Mouse (Mus musculus) intestine, postnatal 0 days (tissue): ENCODE results near the gene Chchd5. TPM values are rescaled to one million over a fixed set of nuclear protein-coding genes. Genes with fewer than 3 reads are reported as not detected.

Experiments
- ATAC-seq: fragments of 200-750 bp; cut with Nextera tagmentation; 2 replicates; pipeline ENCODE4 v1.8.0; 2017; ENCODE audit warnings: mild to moderate bottlenecking, moderate TSS enrichment, moderate library complexity
- H3K27ac ChIP-seq: fragments of 300-500 bp; sonication (generic); 2 replicates; pipeline ENCODE4 v1.5.1; 2014; ENCODE audit warnings: mild to moderate bottlenecking, low read depth, low read length, moderate library complexity
- H3K27me3 ChIP-seq: fragments of 300-500 bp; sonication (generic); replicated peaks from 2 replicates; pipeline ENCODE4 v1.6.1; 2014; ENCODE audit warnings: low read length, mixed read lengths; ENCODE audit not compliant: control insufficient read depth, insufficient read depth
- H3K36me3 ChIP-seq: fragments of 300-500 bp; sonication (generic); 2 replicates; pipeline ENCODE4 v1.6.1; 2014; ENCODE audit warnings: mild to moderate bottlenecking, moderate library complexity; ENCODE audit not compliant: control insufficient read depth, insufficient read depth
- H3K4me1 ChIP-seq: fragments of 300-500 bp; sonication (generic); replicated peaks from 2 replicates; pipeline ENCODE4 v1.6.1; 2014; ENCODE audit warnings: antibody characterized with exemption, low read length, mixed read lengths; ENCODE audit not compliant: control insufficient read depth, insufficient read depth
- H3K4me2 ChIP-seq: fragments of 300-500 bp; sonication (generic); replicated peaks from 2 replicates; pipeline ENCODE4 v1.6.1; 2014; ENCODE audit warnings: low read depth, mild to moderate bottlenecking, moderate library complexity
- H3K4me3 ChIP-seq: fragments of 300-500 bp; sonication (generic); 2 replicates; pipeline ENCODE4 v1.5.1; 2014; ENCODE audit warnings: low read depth, low read length
- H3K9ac ChIP-seq: fragments of 300-500 bp; sonication (generic); 2 replicates; pipeline ENCODE4 v1.6.1; 2014; ENCODE audit warnings: mild to moderate bottlenecking, low read depth, low read length
- H3K9me3 ChIP-seq: fragments of 300-500 bp; sonication (generic); 2 replicates; pipeline ENCODE4 v1.6.1; 2016; ENCODE audit warnings: mixed run types; ENCODE audit not compliant: control insufficient read depth
- CTCF ChIP-seq: sonication (generic); IDR thresholded peaks from 2 replicates; pipeline ENCODE4 v1.5.1; 2016; ENCODE audit warnings: low read depth, mild to moderate bottlenecking, control low read depth, antibody characterized with exemption, moderate library complexity
- WGBS: fragments of 180-500 bp; shearing (Covaris S2); extraction: QIAGEN DNeasy Blood & Tissue Kit; methylation state at CpG from one replicate; pipeline ENCODE4 v1.1.7; 2014; 5-methylcytosine and 5-hydroxymethylcytosine counted together
- polyA plus RNA-seq: library from polyadenylated mRNA; unstranded; fragments of >200 nt; fragmentation: Nextera tagmentation; extraction: Ambion mirVana; gene quantifications from 2 replicates; pipeline ENCODE4 v1.2.1, GENCODE M21; 2015

Gene Chchd5
- polyA plus RNA-seq, 1 experiment from 2014 or later, result 19.0 TPM

- no peak for TF ChIP-seq CTCF
- 72% methylated on average over 2 of the region's 2 CpGs for WGBS
- ATAC-seq, result no peak
These were observed 19.3 kb downstream of the Chchd5 start for GRCm38 (mm10) chr2:129148836-129149235.

GRCm38 (mm10) chr2:129150386-129150785, 20.9 kb downstream of the Chchd5 start:
- 78% methylated on average over 5 of the region's 5 CpGs for WGBS

More at GRCm38 (mm10) chr2:129148836-129149235, 19.3 kb downstream of the Chchd5 start:
- Histone ChIP-seq H3K27me3 (no peaks in the 10 kb centered on the region), H3K4me2 (no peak overlapping the region), H3K4me3 (no peak overlapping the region), H3K9ac (no peak overlapping the region), H3K36me3 (no peaks in the 10 kb centered on the region), H3K4me1 (no peaks in the 10 kb centered on the region), H3K9me3 (no peaks in the 10 kb centered on the region), H3K27ac (no peak overlapping the region)

DNA sequence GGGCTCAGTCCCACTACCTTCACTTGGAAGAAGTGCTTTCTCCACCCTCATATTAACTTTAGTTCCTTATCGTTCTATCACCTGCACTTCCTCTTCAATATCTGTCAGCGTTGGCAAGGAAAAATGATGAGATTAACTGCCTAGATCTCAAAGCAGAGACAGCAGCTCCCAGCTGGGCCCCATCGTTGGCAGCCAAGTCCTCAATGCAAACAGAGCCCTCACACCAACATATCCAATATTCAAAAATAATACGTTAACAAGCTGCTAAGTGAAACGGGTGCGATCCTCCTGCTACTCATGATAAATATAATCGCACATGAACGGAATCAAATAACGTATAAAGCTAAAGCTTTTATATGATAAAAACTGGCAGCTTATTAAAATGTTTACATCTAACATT, 21.6 kb downstream of the Chchd5 start:
- Histone ChIP-seq H3K4me1 (no peaks in the 10 kb centered on the region), H3K36me3 (no peaks in the 10 kb centered on the region), H3K27ac (no peak overlapping the region), H3K4me2 (no peak overlapping the region), H3K27me3 (no peaks in the 10 kb centered on the region), H3K9me3 (no peaks in the 10 kb centered on the region), H3K9ac (no peak overlapping the region), H3K4me3 (no peak overlapping the region)
- TF ChIP-seq CTCF, result no peak
- ATAC-seq, result no peak
- WGBS, result 76% methylated on average over 9 of the region's 9 CpGs

More at GRCm38 (mm10) chr2:129150386-129150785, 20.9 kb downstream of the Chchd5 start:
- Histone ChIP-seq H3K9ac (no peak overlapping the region), H3K4me1 (no peaks in the 10 kb centered on the region), H3K27me3 (no peaks in the 10 kb centered on the region), H3K4me3 (no peak overlapping the region), H3K36me3 (no peaks in the 10 kb centered on the region), H3K9me3 (no peaks in the 10 kb centered on the region), H3K4me2 (no peak overlapping the region), H3K27ac (no peak overlapping the region)
- no peak for ATAC-seq
- no peak for TF ChIP-seq CTCF

- no peak for ATAC-seq
- Histone ChIP-seq H3K4me2 (no peak overlapping the region), H3K9me3 (no peaks in the 10 kb centered on the region), H3K9ac (no peak overlapping the region), H3K36me3 (no peaks in the 10 kb centered on the region), H3K27me3 (no peaks in the 10 kb centered on the region), H3K4me1 (no peaks in the 10 kb centered on the region), H3K4me3 (no peak overlapping the region), H3K27ac (no peak overlapping the region)
- WGBS, result 70% methylated on average over 1 of the region's 1 CpGs
- peak; percentile 39; the same call in 1 of the 2 replicates for TF ChIP-seq CTCF
These were observed 23.3 kb downstream of the Chchd5 start for GRCm38 (mm10) chr2:129152751-129153150.

GRCm38 (mm10) chr2:129164815-129165214, 35.3 kb downstream of the Chchd5 start:
- H3K4me2 ChIP-seq, result no peak overlapping the region
- no peaks in the 10 kb centered on the region for H3K36me3 ChIP-seq
- TF ChIP-seq CTCF, result no peak
- H3K4me3 ChIP-seq, result no peak overlapping the region
- ATAC-seq, result no peak
- no peaks in the 10 kb centered on the region for H3K27me3 ChIP-seq
- H3K27ac ChIP-seq, result no peak overlapping the region
- no peaks in the 10 kb centered on the region for H3K9me3 ChIP-seq
- 64% methylated on average over 5 of the region's 5 CpGs for WGBS
- no peak overlapping the region for H3K9ac ChIP-seq
- no peaks in the 10 kb centered on the region for H3K4me1 ChIP-seq

DNA sequence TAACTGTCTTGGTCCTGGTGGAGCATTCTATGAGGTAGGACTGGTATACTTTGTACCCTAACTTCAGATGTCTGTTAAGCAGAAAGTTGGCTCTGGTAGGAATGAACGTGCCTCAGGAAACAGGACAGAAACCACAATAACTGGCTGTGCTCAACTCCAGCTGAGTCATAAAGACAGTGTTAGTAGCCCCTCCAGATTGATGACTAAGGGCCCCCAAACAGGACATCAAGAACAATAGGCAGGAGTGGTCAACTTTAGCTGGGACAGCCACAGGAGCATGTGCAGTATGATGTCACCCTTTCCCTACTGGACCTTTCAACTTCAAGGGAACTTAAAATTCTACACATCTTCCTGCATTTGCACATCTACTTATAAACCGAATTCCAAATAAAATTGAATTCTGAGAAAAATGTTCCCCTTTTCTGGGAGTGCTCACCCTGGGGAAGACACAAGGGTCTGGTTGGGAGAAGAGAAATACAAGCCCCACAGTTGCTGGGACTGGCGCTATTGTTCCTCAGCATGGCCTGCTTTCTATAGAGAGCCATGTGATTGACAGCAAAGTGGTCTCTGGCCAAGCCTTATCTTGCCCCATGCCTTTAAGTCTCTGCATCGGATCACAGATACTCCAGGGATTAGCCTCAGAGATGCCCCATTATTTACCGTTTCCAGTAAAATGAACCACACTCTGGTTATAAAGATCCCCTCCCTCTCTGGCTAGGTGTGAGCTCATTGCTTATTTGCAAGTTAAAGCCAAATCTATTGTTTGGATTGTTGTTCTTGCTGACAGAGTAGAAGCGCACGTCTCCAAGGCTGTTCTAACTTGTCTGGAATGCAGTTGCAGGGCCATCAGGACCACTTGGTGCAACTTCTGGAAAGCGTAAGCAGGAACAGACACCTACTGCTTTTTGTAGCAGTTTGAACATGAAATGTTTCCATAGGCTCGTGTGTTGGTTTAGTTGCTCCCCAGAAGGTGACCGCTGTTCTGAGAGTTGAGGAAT, 37.3 kb downstream of the Chchd5 start:
- H3K36me3 ChIP-seq, result no peaks in the 10 kb centered on the region
- ATAC-seq, result no peak
- no peaks in the 10 kb centered on the region for H3K9me3 ChIP-seq
- no peaks in the 10 kb centered on the region for H3K27me3 ChIP-seq
- no peaks in the 10 kb centered on the region for H3K4me1 ChIP-seq
- no peak overlapping the region for H3K27ac ChIP-seq
- WGBS, result 63% methylated on average over 10 of the region's 10 CpGs
- TF ChIP-seq CTCF, result no peak
- no peak overlapping the region for H3K4me2 ChIP-seq
- H3K9ac ChIP-seq, result no peak overlapping the region
- H3K4me3 ChIP-seq, result no peak overlapping the region
